Mouse (Mus musculus) small intestine, adult 2 months (tissue): ENCODE data around the gene Ptprd.

Source experiments
- CTCF ChIP-seq: fragments of 200-500 bp; IDR thresholded peaks from 2 replicates; pipeline ENCODE4 v1.5.1; 2012; ENCODE audit warnings: low read depth, mild to moderate bottlenecking, control low read depth, inconsistent platforms, low read length, moderate library complexity, mixed read lengths; ENCODE audit not compliant: insufficient replicate concordance, insufficient read length; ENCODE audit errors: extremely low read depth
- POLR2A ChIP-seq: fragments of 200-500 bp; IDR thresholded peaks from 2 replicates; pipeline ENCODE4 v1.6.1; 2012; ENCODE audit warnings: low read depth, mild to moderate bottlenecking, control low read depth, inconsistent platforms, low read length, moderate library complexity

DNA sequence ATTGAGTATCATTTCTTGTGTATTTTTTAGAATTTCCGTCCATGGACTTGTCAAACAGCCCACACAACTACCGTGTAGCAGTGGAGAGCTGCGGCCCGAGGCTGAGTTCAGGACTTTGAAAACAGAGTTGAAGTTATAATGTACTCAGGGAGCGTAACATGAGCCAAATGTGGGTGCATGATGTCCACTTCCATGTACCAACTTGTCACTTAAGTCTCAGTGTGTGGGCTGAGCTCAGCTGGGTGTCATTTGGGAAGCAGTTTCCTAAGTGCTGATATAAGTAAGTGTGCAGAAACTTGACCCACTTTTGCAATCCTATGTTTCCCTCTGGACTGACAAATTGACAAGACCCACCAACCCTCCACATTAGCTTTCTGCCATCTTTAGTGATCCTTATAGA, 173.4 kb downstream of the Ptprd start:
- no peak for TF ChIP-seq CTCF
- no peak for TF ChIP-seq POLR2A
